Mouse (Mus musculus) heart, postnatal 4 days (tissue): ENCODE results near the gene Atp1a3. TPM values are rescaled to one million over a fixed set of nuclear protein-coding genes. Genes with fewer than 3 reads are reported as not detected.
"Not testable (repeated sequence)": the region's sequence is repeated elsewhere in the genome, so short reads cannot be mapped to it uniquely, and the experiment has no call there.

ENCODE experiments used
- DNase-seq: peaks from one replicate; pipeline ENCODE4 v3.0.0; 2021
- total RNA-seq, 2 experiments: library from RNA; stranded (reverse); gene quantifications; 2 replicates each; pipeline ENCODE4 v1.2.3; 2021

Gene Atp1a3
- total RNA-seq, result under 1 TPM; 0.31 to 0.47 TPM

DNA sequence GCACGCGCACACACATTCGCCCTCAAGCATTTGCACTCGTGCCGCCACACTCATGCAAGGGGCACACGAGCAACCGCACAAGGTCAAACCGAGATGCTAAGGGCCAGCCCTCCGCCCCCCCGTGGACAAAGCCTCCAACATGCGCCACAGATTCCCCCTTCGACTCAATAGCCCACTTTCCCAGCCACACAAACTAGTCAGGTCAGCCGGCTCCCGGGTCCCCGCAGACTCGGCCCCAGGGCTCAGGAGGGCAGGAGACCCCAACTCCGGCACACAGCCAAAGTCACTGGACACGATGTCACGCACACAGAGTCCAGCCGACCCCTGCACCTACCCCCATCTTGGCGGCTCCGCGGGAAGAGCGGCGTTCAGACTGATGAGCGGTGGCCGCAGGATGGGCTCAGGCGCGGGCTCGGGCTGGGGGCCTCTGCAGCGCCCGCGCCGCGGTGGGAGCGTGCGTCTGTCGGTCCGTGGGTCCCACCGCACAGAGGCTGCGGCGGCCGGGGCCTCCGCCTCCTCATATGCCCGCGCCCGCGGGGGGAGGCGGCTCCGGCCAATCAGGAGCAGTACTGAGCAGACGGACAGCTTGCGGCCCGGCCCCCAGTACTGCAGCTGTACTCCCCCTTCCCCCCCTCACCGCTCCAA is at the start of gene Atp1a3:
Gene Atp1a3, minus strand, starts transcription at position 538 of the 645 bp plus-strand sequence.
- no peak for DNase-seq

DNA sequence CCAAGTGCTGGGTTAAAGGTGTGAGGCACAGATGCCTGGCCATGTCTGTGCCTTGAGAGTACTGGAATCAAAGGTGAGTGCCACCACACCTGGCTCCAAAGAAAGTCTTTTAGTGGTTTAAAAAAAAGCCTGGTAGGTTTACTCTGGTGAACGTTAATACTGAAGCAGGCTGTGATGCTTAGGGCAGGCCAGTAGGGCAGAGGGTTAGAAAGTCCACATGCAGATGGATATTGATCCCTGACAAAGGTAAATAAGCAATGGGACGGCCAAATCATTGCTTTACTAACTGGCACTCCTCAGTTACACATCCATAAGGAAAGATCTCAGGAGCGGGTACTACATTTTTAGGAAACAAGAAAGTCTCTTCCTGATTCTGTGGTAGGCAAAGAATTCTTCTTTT is 46.8 kb upstream of the Atp1a3 start:
- no peak for DNase-seq

DNA sequence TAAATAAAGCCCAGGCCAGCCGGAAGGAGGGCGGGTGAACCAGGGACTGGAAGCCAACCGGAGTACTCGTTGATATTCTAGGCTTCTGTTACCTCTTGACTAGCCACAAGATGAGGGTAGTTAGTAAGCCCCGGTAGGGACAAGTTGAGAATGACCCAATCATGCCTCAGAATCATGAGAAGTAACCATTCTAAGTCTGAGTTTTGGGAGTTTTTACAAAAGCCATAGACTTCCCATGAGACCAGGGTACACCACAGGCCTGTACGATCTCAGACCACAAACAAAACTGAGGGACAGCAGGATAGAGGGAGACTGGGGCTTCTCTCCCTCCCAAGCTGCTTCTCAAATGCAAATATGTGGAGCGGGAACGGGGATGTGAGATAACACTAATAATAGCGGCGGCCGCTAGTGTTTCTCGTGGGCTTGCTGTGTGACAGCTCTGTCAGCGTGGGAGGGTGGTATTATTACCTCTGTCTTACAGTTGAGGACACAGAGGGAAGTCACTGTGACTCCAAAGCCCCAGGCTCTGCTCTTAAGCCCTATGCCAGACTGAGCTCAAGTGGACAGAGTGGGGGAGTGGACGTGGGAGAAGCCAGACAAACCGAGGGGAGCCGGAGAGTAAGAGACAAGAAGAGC is 43.7 kb upstream of the Atp1a3 start:
- no peak for DNase-seq

DNA sequence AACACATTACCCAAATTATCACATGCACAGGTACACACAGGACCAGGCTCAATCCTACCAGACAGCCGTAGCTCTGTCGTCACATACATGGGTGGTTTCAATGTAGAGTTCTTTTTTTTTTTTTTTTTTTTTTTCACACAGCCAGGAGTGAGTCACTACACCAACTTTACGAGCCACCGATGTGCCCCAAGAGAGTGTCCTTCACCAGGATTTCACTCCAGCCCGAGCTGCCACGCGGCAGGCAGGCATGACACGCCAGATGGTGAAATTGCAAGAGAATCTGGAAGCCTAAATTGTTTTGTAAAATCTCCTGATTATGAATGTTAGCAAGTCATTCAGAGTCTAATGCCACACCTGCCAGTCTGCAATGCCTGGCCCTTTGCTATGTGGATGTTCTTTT is 41.6 kb upstream of the Atp1a3 start:
- no peak for DNase-seq

DNA sequence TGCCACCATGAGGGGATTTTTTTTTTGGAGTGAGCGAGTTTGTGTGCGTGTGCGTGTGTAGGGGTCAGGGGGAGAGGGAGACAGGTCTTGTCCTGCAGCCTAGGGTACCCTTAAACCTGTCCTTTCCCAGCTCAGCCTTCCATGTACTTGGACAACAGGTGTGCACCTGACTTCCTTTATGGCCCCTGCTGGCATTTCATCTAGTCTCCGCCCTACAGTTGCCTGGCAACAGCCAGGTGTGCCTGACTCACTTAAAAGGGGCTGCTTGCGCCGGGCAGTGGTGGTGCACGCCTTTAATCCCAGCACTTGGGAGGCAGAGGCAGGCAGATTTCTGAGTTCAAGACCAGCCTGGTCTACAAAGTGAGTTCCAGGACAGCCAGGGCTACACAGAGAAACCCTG is 38.8 kb upstream of the Atp1a3 start:
- not testable (repeated sequence) for DNase-seq

DNA sequence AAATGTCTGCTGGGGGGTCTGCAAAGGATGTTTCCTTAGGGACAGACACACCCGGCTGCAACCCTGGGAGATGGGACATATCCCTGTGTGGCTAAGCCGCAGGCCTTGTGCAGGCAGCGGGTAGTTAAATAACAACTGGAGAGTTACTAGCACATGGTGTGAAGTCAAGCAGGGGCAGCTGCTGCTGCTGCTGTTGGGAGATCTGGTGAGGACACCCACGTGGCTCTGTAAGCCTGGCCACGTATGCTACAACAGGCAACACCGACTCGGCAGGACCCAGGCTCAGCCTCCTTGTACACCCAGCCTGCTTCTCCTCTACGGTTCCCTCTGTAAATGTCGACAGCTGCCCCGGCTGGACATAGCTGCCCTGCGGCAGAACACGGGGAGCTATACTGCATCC is 36.2 kb upstream of the Atp1a3 start:
- no peak for DNase-seq

DNA sequence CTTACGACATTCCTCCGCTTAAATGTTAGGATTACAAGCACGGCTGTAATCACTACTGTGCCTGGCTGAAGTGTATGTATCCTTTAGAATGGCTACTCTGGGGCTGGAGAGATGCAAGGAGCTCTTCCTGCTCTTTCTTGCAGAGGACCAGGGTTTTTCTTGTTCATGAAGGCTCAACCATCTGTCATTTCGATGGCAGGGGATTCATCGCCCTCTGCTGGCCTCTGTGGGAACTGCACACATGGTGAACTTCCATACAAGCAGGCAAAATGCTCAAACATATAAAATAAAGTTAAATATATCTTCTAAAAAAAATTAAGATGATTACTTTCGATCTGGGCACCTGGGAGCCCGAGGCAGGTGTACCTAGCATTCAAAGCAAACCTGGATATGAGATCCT is 30.2 kb upstream of the Atp1a3 start:
- peak; percentile 79 for DNase-seq

DNA sequence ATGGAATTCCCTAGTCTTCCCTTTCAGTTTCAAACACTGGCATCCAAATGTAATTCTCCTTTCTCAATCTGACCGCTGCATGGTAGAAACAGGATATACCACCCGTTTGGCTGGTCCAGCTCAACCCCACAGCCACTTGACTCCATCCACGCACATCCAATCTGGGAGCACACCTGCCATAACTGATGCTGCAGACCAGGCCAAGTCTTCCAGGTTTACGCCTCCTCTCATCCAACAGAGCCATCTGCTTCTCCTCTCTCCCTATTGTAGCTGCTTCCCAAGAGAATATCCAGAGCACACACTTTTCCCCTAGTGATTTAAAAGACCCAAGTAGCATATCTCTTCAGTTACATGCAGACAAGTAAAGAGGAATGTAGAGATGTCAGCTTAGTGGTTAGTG is 29.0 kb upstream of the Atp1a3 start:
- DNase-seq, result no peak

DNA sequence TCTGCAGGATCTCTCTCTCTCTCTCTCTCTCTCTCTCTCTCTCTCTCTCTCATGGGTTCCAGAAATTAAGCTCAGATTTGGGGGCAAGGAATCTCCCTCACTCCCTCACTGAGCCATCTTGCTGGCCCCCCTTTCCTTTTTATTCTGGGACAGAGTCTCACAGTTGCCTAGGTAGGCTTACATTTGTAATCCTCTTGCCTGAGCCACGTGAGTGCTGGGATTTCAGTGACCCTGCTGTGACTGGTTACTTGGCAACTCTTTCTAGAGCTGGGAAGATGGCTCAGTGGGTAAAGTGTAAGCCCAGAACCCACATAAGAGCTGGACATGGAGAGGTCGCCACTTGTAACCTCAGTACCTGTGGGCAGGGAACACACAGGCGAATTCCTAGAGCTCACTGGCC is 25.8 kb upstream of the Atp1a3 start:
- DNase-seq, result no peak

DNA sequence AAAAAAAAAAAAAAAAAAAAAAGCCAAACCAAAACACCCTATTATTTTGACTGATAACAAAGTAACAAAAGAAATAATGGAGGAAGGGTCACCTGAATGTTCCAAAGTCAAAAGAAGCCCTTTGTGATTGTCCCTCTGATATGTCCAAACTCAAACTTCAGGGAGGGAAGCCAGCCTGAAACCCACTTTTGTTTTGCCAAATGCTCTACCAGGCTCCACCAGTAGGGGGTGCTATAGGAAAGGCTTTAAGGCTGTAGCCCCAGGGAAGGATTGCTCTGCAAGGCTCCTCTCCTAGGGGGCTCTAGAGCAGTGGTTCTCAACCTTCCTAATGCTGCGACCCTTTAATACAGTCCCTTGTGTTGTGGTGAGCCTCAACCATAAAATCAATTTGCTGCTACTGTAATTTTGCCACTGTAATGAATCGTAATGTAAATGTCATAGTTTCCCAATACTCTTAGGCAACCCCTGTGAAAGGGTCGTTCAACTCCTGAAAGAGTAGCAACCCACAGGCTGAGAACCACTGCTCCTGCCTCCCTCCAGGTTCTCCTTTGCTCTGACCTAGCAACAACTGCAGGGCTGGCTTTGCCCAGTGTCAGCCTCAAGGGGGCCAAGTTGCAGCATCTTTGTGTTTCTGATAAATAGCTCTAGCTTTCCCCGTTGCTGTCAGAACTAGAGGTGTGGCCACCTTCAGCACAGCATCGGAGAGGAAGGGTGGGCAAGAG is 24.4 kb upstream of the Atp1a3 start:
- DNase-seq, result peak; percentile 89

DNA sequence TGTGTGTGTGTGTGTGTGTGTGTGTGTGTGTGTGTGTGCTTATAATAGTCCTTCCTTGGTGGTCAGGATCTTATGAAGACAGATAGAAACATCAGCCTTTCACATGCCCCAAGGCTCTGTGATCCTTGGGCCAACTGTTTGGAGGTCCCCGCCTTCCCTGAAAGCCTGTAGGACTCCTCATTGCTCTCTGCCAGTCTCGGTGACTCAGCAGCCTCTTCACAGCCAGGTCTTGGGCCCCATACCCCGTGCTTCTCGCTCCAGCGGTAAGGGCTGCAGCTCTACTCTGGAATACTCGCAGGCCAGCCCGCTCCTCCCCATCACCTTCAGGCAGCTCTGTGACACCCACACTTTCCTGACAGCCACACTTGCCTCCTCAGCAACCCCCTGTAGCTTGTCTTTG is 20.7 kb upstream of the Atp1a3 start:
- no peak for DNase-seq

DNA sequence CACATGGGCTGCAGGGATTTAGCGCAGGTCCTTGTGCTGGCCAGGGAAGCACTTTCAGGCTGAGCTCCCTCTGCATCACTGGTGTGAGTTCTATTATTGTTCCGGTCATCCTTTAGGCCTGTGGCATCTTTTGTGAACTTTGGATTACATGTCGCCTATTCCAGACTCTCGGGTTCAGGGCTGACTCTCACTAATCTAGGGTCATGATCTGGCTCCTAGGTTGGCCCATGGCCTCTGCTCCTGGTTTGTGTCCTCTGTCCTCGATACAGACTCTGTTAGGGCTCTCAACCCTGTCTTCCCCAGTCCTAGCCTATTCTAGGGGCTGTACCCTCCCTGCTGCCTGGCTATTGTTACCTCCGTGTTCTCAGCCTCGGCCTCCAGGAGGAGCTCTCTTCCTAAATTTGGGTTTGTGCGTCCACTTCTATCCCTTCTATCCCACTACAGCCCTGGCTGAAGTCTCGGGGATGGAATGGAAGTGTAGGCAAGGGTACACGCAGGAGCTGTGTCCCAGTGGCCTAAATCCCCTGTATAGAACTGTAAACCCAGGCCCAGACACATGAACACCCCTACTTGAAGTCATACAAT is 20.2 kb upstream of the Atp1a3 start:
- peak; percentile 66 for DNase-seq

DNA sequence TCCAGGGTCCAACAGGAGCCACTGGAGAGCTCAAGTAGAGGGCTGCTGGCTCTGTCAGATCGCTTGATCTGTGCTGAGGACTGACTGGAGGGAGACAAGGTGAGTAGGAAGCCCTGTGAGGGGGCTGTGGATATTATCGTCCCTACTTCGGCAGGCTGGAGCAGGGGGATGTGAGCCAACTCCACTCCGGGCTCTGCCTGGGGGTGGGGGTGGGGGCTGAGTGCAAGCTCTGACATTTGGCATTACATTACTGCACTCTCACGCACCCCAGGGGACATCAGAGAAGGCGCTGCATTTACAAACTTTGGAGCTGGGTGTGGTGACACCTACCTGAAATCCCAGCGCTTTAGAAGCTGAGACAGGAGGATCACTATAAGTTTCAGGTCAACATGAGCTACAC is 5.8 kb upstream of the Atp1a3 start:
- no peak for DNase-seq

DNA sequence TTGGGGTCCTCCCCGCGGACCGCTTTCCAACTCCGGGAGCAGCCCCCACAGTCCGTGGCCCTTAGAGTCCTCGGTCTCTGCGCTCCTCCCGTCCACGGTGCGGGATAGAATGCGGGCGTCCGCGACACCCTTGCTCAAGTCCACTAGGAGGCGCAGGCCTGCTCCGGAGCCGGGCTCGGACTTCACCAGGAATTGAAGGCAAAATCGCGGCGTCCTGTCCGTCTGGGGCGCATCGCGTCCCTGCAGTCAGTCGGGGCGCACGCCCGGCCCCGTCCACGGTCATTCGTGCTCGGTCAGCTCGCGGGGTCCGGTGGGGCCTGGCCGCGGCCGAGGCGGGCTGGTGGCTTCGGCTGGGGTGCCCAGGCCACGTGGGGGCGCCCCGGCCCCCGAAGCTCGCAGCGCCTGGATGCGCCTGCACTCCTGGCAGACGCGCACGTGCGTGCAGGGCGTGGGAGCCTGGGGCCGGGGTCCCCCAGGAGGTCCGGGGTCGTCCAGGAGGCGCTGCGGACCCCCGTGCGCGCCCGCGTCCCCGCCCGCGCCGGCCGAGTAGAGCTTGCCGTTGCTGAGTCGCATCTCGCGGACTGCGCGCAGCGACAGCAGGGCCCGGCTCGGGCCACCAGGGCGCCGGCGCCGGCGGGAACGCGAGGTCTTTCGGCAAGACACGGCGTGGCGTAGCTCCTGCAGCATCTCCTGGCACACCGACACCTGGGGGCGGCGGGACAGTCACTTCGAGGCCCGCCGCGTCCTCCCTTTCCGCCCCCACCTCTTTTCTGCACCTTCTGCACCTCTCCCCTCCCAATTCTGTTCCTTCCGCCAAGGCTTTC is 4.5 kb upstream of the Atp1a3 start:
- DNase-seq, result peak; percentile 57

DNA sequence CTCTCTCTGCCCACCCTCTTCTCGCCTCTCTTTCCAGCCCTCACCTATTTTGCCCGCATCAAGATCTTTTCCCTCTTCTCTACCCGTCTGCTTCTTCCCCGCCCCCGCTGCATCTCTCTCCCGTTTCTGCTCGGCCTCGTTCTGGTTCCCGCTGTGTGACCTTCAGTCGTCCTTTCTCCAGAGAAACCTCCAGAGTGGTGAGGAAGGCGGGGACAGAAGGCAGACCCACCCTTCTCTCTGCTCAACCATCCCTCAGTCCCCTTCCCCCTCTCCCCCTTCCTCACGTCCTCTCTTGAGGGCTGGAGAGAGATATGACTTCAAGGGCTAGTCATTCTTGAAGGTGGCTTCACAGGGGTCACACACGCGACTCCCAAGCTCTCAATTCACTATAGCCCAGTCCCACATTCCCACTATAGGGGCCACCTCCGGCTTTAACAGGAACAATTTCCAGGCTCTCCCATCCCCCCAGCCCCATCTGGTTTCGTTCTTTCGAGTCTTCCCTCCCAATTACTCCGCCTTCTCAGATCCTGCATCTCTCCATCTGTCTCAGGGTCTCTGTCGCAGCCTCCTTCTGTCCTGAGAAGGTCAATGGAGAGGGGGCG is 3.4 kb upstream of the Atp1a3 start:
- DNase-seq, result no peak

DNA sequence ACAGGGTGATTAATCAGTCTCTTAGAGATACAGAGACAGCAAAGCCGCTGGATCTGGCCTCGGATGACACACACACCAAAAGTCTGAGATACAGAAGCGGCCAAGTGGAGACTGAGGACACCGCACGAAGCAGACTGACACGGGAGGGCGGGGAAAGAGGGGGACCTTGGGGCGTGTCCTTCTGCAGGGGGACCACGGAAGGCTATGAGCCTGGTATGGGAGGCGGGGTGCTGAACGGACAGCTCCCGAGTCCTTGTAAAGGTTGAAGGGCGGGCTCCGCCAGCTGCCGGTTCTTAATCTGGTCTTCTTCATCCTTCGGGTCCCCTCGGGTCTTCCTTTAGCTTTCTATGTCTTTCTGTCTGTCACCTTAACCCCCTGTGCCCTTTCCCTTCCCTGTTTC is 2.9 kb upstream of the Atp1a3 start:
- DNase-seq, result peak; percentile 82

DNA sequence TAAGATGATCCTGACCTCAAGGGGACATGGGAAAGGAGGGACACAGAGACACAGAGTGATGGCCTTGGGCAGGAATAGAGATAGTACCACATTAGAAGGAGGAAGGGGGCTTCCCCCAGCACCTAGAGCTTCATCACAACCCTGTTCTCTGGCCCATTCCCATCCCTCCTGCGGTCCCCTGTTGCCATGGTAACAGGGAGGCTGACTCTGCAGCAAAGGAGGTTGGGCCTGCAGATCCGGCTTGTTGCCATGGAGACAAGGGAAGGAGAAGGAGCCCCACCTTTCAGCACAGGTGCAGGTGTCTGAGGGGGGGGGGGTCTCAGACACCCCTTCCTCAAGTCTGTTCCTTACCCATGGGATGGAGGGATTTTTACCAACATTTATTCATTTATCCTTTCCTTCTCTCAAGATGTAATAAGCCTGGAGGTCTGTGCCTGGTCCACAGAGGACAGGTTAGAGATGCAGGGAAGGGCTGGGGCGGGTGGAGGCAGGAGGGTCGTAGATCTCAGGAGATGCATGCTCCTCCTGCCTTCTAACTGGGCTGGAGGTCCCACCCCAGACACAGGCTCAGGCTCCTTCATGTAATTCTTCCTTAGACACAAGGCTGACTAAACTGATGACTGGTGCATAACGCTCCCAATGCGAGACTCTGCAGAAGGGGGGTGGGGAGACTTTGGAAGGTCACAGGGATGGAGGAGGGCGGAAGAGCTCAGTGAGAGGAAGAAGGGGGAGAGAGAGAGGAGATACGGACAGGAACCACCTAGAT is 2.0 kb upstream of the Atp1a3 start:
- no peak for DNase-seq

DNA sequence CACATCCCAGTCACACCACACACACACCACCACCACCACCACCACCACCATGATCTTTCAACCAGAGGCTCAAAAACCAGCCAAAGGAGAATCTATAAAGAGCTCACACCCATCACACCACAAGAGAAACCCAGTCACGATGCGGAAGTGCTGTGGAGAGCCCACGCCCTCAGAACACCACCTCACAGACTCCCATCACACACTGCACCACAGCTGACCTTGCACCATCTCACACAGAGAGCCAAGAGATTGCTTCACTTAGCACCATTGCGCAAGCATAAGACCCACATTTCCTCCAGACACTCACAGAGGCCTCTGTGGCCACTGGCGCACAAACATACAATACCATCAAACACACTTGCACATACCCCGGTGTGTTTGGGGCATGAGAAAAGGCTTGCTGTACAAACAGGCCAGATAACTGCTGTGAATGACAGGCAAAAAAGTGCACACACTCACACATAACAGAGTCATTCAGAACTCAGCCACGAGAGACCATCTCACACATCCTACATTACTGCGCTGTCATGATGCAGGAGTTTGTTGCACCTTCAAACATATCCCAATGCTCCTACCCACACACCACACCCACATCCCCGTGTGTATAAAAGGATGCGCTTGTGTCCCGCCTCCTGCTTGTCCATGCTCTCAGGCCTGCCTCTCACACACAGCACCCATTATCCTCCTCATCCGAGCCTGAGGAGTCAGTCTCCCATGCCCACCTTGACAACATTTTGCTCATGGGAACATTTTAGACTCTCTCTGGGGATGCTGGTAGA is 1.0 kb upstream of the Atp1a3 start:
- DNase-seq, result no peak

DNA sequence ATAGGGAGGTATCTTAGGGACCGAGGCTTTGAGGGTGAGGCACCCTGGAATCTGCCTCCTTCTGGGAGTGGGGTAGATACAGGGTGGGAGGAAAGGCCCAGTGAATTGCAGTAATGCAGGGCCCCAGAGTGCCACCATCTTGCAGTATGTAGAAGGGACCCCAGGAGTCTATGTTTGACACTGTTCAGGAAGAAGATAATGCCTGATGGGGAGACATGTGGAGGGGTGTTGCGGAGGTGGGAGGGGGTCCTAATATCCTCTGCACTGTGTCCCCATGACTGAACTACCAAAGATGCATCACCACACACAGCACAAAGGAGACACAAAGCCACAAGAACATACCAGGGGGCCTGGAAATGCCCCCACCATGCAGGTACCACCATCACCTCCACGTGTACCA is 413 bp upstream of the Atp1a3 start:
- no peak for DNase-seq

DNA sequence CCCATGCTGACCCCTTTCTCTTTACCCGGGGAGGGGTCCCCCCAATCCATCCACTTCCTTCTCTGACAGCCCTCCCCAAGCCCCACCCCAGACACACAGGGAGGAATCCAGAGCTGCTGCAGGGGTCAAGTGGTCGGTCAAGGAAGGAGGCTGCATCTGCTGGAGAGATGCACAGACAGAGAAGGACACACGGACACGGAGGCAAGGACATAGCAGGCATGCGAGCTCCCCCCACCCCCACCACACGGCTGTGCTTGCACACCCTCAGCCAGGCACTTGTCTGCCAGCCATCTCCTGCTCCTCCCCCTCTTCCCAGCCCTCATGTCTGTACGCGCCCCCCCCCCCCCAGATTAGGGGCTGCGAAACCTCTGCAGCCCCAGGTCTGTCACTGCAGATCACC is 952 bp downstream of the Atp1a3 start:
- DNase-seq, result no peak
